10 mouse cellular contexts compared by ENCODE assay signal in the genomic region with DNA sequence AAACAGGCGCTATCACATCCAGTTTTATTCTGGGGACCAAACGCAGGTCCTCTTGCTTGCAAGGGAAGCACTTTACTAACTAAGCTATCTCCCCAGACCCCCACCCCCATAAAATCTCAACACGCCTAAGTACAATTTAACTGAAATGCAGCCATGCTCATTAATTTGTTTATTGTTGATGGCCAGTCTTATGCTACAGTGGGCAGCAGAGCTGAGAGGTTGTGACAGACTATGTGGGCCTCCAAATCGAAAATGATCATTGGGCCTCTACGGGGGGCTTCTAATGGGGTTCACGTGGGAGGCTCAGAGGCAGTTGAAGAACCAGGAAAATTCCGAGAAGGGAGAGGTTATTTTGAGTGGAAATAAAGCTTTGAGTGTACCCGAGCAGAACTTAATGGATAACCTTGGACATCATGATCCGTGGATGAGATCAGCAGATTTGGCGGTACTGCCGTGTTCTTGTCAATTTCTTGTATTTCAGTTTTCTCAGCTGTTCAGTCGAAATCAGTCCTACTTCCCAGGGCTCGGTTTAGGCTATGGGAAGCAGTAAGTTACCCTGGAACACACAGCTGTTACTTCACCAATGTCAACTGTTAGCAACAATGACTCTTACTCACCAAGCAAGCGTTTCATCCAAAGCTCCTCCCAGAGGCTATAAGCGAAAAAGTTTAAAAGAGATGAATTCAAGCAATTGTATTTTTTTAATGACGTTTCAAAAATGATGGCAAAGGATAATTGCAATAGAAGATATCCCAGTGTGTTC.
"Had no signal": no experiment of that assay in that cellular context is flagged by ENCODE, and none has a peak within 500 bp of the region (broad histone marks: within the 10 kb centered on the region; RNA-seq: fewer than 3 reads in every experiment).

No protein-coding gene starts in this region.

- H3K27ac ChIP-seq: kidney, embryonic 15.5 days; limb, embryonic 15.5 days; liver, embryonic 12.5 days; lung, embryonic 15.5 days; midbrain, embryonic 12.5 days; stomach, postnatal 0 days had no signal

- H3K36me3 ChIP-seq: kidney, embryonic 15.5 days; limb, embryonic 15.5 days; liver, embryonic 12.5 days; lung, embryonic 15.5 days; midbrain, embryonic 12.5 days had no signal

- H3K27me3 ChIP-seq: kidney, embryonic 15.5 days; limb, embryonic 15.5 days; liver, embryonic 12.5 days; lung, embryonic 15.5 days; midbrain, embryonic 12.5 days had no signal

- DNase-seq: kidney, adult 11 months; kidney, postnatal 14 days; thymus, adult 2 months; thymus, postnatal 25 days had no signal

- H3K4me3 ChIP-seq: kidney, embryonic 15.5 days; limb, embryonic 15.5 days; liver, embryonic 12.5 days; lung, embryonic 15.5 days; midbrain, embryonic 12.5 days had no signal
